Mouse (Mus musculus): ENCODE measurements around the gene Dzip1.
A peak's percentile ranks its signal among the peaks of the same experiment; 100 is the strongest.

Gene Dzip1

GRCm38 (mm10) chr14:118922667-118923184, 2.5 kb downstream of the Dzip1 start:
- DNase-seq (ENCODE audit: low spot score) = no peak

- no peak for DNase-seq (ENCODE audit: low spot score)
Measured at GRCm38 (mm10) chr14:118922251-118922650, 3.0 kb downstream of the Dzip1 start.

- DNase-seq (ENCODE audit: low spot score) = no peak
Measured at GRCm38 (mm10) chr14:118920654-118921053, 4.6 kb downstream of the Dzip1 start.

- DNase-seq (ENCODE audit: low spot score) = no peak
Measured at GRCm38 (mm10) chr14:118919025-118919424, 6.2 kb downstream of the Dzip1 start.

- DNase-seq (ENCODE audit: low spot score) = no peak
Measured at GRCm38 (mm10) chr14:118913651-118914050, 11.6 kb downstream of the Dzip1 start.

- DNase-seq (ENCODE audit: low spot score) = no peak
Measured at GRCm38 (mm10) chr14:118911521-118911920, 13.7 kb downstream of the Dzip1 start.

- DNase-seq (ENCODE audit: low spot score) = peak; percentile 51
Measured at GRCm38 (mm10) chr14:118910332-118911222, 14.7 kb downstream of the Dzip1 start.

- DNase-seq (ENCODE audit: low spot score) = no peak
Measured at GRCm38 (mm10) chr14:118909872-118910271, 15.4 kb downstream of the Dzip1 start.

- no peak for DNase-seq (ENCODE audit: low spot score)
Measured at GRCm38 (mm10) chr14:118907592-118907991, 17.7 kb downstream of the Dzip1 start.

- no peak for DNase-seq (ENCODE audit: low spot score)
Measured at GRCm38 (mm10) chr14:118903867-118904562, 21.2 kb downstream of the Dzip1 start.

- DNase-seq (ENCODE audit: low spot score) = no peak
Measured at GRCm38 (mm10) chr14:118903397-118903796, 21.9 kb downstream of the Dzip1 start.

GRCm38 (mm10) chr14:118900911-118901310, 24.3 kb downstream of the Dzip1 start:
- no peak for DNase-seq (ENCODE audit: low spot score)

- DNase-seq (ENCODE audit: low spot score) = no peak
Measured at GRCm38 (mm10) chr14:118899940-118900339, 25.3 kb downstream of the Dzip1 start.

- no peak for DNase-seq (ENCODE audit: low spot score)
Measured at GRCm38 (mm10) chr14:118895655-118896054, 29.6 kb downstream of the Dzip1 start.

GRCm38 (mm10) chr14:118895228-118895627, 30.0 kb downstream of the Dzip1 start:
- no peak for DNase-seq (ENCODE audit: low spot score)

- DNase-seq (ENCODE audit: low spot score) = no peak
Measured at GRCm38 (mm10) chr14:118890101-118890500, 35.2 kb downstream of the Dzip1 start.

GRCm38 (mm10) chr14:118884250-118884556, 41.1 kb downstream of the Dzip1 start:
- DNase-seq (ENCODE audit: low spot score) = no peak

GRCm38 (mm10) chr14:118883344-118884249, 41.7 kb downstream of the Dzip1 start:
- DNase-seq (ENCODE audit: low spot score) = no peak

GRCm38 (mm10) chr14:118880696-118881095, 44.6 kb downstream of the Dzip1 start:
- no peak for DNase-seq (ENCODE audit: low spot score)

- no peak for DNase-seq (ENCODE audit: low spot score)
Measured at GRCm38 (mm10) chr14:118878346-118878910, 46.8 kb downstream of the Dzip1 start.

- no peak for DNase-seq (ENCODE audit: low spot score)
Measured at GRCm38 (mm10) chr14:118874786-118875415, 50.4 kb downstream of the Dzip1 start.
